Mouse (Mus musculus) bone marrow macrophage, adult 2 months (primary cell): ENCODE results near the gene Mrgpra4. TPM values are rescaled to one million over a fixed set of nuclear protein-coding genes. Genes with fewer than 3 reads are reported as not detected.

ENCODE experiments used
- H3K27ac ChIP-seq: 2 replicates; pipeline ENCODE4 v1.5.1; 2012; ENCODE audit warnings: low read depth, low read length; ENCODE audit not compliant: insufficient read depth
- H3K4me1 ChIP-seq: 2 replicates; pipeline ENCODE4 v1.6.1; 2012; ENCODE audit warnings: low read length; ENCODE audit not compliant: control insufficient read depth, insufficient read depth
- H3K4me3 ChIP-seq: 2 replicates; pipeline ENCODE4 v1.5.1; 2012; ENCODE audit warnings: mild to moderate bottlenecking, low read length, moderate library complexity; ENCODE audit not compliant: insufficient read depth
- CTCF ChIP-seq: IDR thresholded peaks from 2 replicates; pipeline ENCODE4 v1.5.1; 2012; ENCODE audit warnings: low read depth, mild to moderate bottlenecking, low read length, moderate library complexity
- POLR2A ChIP-seq: IDR thresholded peaks from 2 replicates; pipeline ENCODE4 v1.6.1; 2012; ENCODE audit warnings: mild to moderate bottlenecking, low read depth, low read length, borderline replicate concordance
- polyA plus RNA-seq: library from polyadenylated mRNA; stranded (reverse); fragments of >200 nt; gene quantifications from 2 replicates; pipeline ENCODE4 v1.2.4, GENCODE M21; 2012; ENCODE audit not compliant: missing spikeins, insufficient read depth, insufficient read length

Gene Mrgpra4
- polyA plus RNA-seq = not detected in 2 replicates

- no peaks in the 10 kb centered on the region for H3K4me1 ChIP-seq
- H3K27ac ChIP-seq = no peak within 1 kb of the TSS
- H3K4me3 ChIP-seq = no peak within 1 kb of the TSS
- TF ChIP-seq CTCF (no peak), POLR2A (no peak)
Measured at GRCm38 (mm10) chr7:47981995-47982394, at the start of gene Mrgpra4. TSS of gene Mrgpra4 (minus strand) at chr7:47982095.

- H3K4me1 ChIP-seq = no peaks in the 10 kb centered on the region
- no peak within 1 kb of the TSS for H3K27ac ChIP-seq
- TF ChIP-seq CTCF (no peak), POLR2A (no peak)
- no peak within 1 kb of the TSS for H3K4me3 ChIP-seq
Measured at GRCm38 (mm10) chr7:48027497-48027896, 45.6 kb upstream of the Mrgpra4 start, which contains the start of gene Mrgprx1. TSS of gene Mrgprx1 (minus strand) at chr7:48027597.

- H3K27ac ChIP-seq = no peak overlapping the region
- TF ChIP-seq CTCF (no peak), POLR2A (no peak)
- H3K4me3 ChIP-seq = no peak overlapping the region
- no peaks in the 10 kb centered on the region for H3K4me1 ChIP-seq
Measured at GRCm38 (mm10) chr7:48017874-48018273, 36.0 kb upstream of the Mrgpra4 start.

GRCm38 (mm10) chr7:47995689-47996088 lies 13.8 kb upstream of the Mrgpra4 start:
- no peak overlapping the region for H3K27ac ChIP-seq
- no peak for TF ChIP-seq POLR2A
- TF ChIP-seq CTCF = no peak
- no peaks in the 10 kb centered on the region for H3K4me1 ChIP-seq
- no peak overlapping the region for H3K4me3 ChIP-seq

DNA sequence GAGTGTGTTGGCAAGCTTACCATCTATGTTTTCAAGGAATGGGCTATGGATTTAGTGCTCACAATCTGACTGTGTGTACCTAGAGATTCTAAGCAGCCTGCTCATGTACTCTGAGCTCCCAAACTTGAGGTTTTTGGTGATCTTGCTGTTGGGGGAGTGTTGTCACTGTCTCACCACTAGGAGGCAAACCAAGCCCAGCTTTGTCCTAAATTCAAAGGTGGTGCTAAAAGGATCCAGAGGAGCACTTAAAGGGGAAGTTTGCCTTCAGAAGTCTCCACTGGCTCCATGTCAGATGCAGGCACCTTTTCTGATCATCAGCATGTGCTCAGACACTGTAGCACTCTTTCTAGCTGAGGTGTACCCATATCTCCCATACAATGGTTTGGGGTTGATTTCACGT lies 4.9 kb upstream of the Mrgpra4 start:
- no peak overlapping the region for H3K27ac ChIP-seq
- TF ChIP-seq POLR2A = no peak
- no peak for TF ChIP-seq CTCF
- no peaks in the 10 kb centered on the region for H3K4me1 ChIP-seq
- H3K4me3 ChIP-seq = no peak overlapping the region

Other genes with a start within 250 kb of the Mrgpra4 start
- not detected in 2 replicates for gene Mrgprx1, start 45.5 kb upstream of the Mrgpra4 start, polyA plus RNA-seq
- gene Mrgprb5, start 186.9 kb upstream of the Mrgpra4 start, polyA plus RNA-seq = not detected in 2 replicates
- gene Mrgprb4, start 217.2 kb upstream of the Mrgpra4 start, polyA plus RNA-seq = not detected in 2 replicates